Mouse (Mus musculus): ENCODE measurements at regions not wholly inside any gene's neighbourhood (a gene's known extent, or its start where the extent isn't known, plus 50 kb on each side); places are given as distances from the start of the nearest gene placed in this dataset.

DNA sequence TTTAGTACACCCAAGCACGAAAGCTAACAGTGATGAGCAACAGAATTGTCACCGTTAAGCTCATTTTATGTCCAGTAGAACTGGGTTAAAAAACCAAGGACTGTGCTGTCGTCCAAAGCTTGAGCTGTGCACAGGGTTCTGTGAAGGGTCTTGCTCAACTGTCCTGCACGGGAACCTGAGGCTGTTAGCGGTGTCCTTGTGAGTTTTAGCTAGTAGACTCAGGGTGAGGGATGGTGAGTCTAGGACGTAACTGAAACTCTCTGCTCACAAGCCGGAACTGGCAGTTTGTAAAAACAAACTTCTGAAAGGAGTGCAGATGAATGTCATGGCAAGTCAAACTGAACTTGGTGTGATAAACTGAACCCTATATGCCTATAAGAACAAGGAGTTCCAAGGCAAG, 95.6 kb downstream of the 1700020N01Rik start:
- TF ChIP-seq POLR2A (IDR thresholded peaks at IDR 0.05; ENCODE audit: low read depth, low read length) (no peak), CTCF (IDR thresholded peaks at IDR 0.05; ENCODE audit: borderline replicate concordance, insufficient read depth, low read length) (no peak)

Data from embryonic fibroblast, embryonic 13.5 days (primary cell).